Mouse (Mus musculus) kidney, postnatal 14 days (tissue): ENCODE data around the gene 4833439L19Rik.

Experiments
- DNase-seq: peaks from one replicate; pipeline ENCODE4 v3.0.0; 2022; ENCODE audit warnings: mixed read lengths

4833439L19Rik gene

GRCm38 (mm10) chr13:54581385-54581784 lies 16.1 kb upstream of the 4833439L19Rik start:
- no peak for DNase-seq

GRCm38 (mm10) chr13:54577652-54578507 lies 12.6 kb upstream of the 4833439L19Rik start:
- DNase-seq, result no peak

- peak; percentile 20 for DNase-seq
These were observed 10.3 kb upstream of the 4833439L19Rik start for GRCm38 (mm10) chr13:54575489-54575888.

GRCm38 (mm10) chr13:54574854-54575481 lies 9.7 kb upstream of the 4833439L19Rik start, which contains the start of gene Arl10:
TSS of gene Arl10 (plus strand) at chr13:54575015.
- DNase-seq, result peak; percentile 89

GRCm38 (mm10) chr13:54572621-54573020 lies 7.4 kb upstream of the 4833439L19Rik start:
- DNase-seq, result no peak

GRCm38 (mm10) chr13:54571637-54572036 lies 6.4 kb upstream of the 4833439L19Rik start:
- no peak for DNase-seq

- DNase-seq, result no peak
These were observed 5.5 kb upstream of the 4833439L19Rik start for GRCm38 (mm10) chr13:54570736-54571135.

GRCm38 (mm10) chr13:54569282-54569681 lies 4.0 kb upstream of the 4833439L19Rik start:
- DNase-seq, result no peak

GRCm38 (mm10) chr13:54568380-54568779 lies 3.1 kb upstream of the 4833439L19Rik start:
- no peak for DNase-seq

- peak; percentile 70 for DNase-seq
These were observed 535 bp upstream of the 4833439L19Rik start for GRCm38 (mm10) chr13:54565594-54566345.

- DNase-seq, result peak; percentile 42
These were observed 719 bp downstream of the 4833439L19Rik start for GRCm38 (mm10) chr13:54564232-54565200.

GRCm38 (mm10) chr13:54562562-54562961 lies 2.7 kb downstream of the 4833439L19Rik start:
- peak; percentile 89 for DNase-seq

- DNase-seq, result no peak
These were observed 4.6 kb downstream of the 4833439L19Rik start for GRCm38 (mm10) chr13:54560608-54561007.

- DNase-seq, result no peak
These were observed 5.6 kb downstream of the 4833439L19Rik start for GRCm38 (mm10) chr13:54559656-54560055.

- peak; percentile 58 for DNase-seq
These were observed 7.6 kb downstream of the 4833439L19Rik start for GRCm38 (mm10) chr13:54557652-54558051.

- peak; percentile 60 for DNase-seq
These were observed 8.4 kb downstream of the 4833439L19Rik start for GRCm38 (mm10) chr13:54556796-54557195.

- DNase-seq, result no peak
These were observed 9.1 kb downstream of the 4833439L19Rik start for GRCm38 (mm10) chr13:54556176-54556575.

GRCm38 (mm10) chr13:54548036-54548435 lies 17.2 kb downstream of the 4833439L19Rik start:
- DNase-seq, result no peak

GRCm38 (mm10) chr13:54532134-54532533 lies 33.1 kb downstream of the 4833439L19Rik start:
- DNase-seq, result no peak

- no peak for DNase-seq
These were observed 38.1 kb downstream of the 4833439L19Rik start for GRCm38 (mm10) chr13:54527140-54527539.

- no peak for DNase-seq
These were observed 44.1 kb downstream of the 4833439L19Rik start for GRCm38 (mm10) chr13:54521181-54521580.

- DNase-seq, result peak; percentile 19
These were observed 45.0 kb downstream of the 4833439L19Rik start for GRCm38 (mm10) chr13:54520221-54520620.
